Mouse (Mus musculus): ENCODE results near the gene Sod2. TPM values are rescaled to one million over a fixed set of nuclear protein-coding genes. Genes with fewer than 3 reads are reported as not detected.
"Not testable (repeated sequence)": the region's sequence is repeated elsewhere in the genome, so short reads cannot be mapped to it uniquely, and the experiment has no call there.

Sod2 gene
- polyA plus RNA-seq, 1 experiment from 2014 or later, result 98.8 TPM

DNA sequence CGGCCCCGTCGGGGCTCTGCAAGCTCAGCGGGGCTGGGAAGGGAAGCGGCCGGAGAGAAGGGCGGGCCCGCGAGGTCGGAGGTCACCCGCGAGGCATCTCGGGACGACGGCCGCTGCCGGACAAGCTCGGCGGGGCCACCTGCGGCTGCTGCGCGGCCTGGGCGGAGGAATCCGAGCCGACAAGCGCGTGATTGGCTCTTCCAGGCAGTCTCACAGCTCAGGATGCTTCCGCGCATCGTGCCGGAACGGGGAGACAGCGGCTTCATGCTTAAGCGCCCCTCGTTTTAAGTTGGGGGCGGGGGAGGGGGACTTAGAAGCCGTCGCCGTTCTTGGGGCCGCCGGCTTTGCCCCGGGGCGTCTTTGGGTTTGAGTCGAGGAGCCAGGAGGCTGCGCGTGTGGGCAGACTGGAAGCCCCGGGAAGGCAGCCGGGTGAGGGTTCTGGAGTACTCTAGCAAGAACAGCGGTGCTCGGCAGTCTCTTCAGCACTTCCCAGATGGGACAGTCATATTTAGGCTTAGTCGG, 14.1 kb upstream of the Sod2 start:
- no peaks in the 10 kb centered on the region for H3K9me3 ChIP-seq
- peaks cover 10% of the 10 kb centered on the region for H3K36me3 ChIP-seq
- H3K4me1 ChIP-seq, result peaks cover 10% of the 10 kb centered on the region
- H3K27me3 ChIP-seq, result no peaks in the 10 kb centered on the region
- peak overlapping the region; percentile 85 for H3K4me2 ChIP-seq (replicated peaks)
- H3K27ac ChIP-seq (replicated peaks), result peak overlapping the region; percentile 99
- peak; percentile 88 for ATAC-seq (ENCODE audit: low FRiP score, low read depth)
- peak overlapping the region; percentile 100 for H3K9ac ChIP-seq (replicated peaks)
- peak overlapping the region; percentile 99 for H3K4me3 ChIP-seq
- WGBS, result under 1% methylated on average over 51 of the region's 51 CpGs

DNA sequence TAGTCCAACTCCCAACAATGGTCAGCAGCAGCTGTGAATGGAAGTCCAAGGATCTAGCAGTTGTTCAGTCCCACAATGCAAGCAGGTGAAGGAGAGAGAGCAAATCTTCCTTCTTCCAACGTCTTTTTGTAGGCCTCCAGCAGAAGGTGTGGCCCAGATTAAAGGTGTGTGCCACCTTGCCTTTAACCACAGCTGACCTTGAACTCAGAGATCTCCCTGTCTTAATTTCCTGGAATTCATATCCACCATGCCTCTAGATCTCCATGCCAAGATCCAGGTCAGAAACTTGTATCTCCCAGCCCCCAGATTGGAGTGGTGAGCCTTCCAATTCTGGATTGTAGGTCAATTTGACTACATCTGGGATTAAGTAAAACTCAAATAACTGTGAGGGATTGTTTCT, 12.6 kb upstream of the Sod2 start, which contains the start of gene Wtap:
Gene Wtap, minus strand, starts transcription at position 101 of the 400 bp plus-strand sequence.
- Histone ChIP-seq H3K27ac (replicated peaks) (peak within 1 kb of the TSS; percentile 99), H3K9ac (replicated peaks) (peak within 1 kb of the TSS; percentile 100), H3K4me3 (peak within 1 kb of the TSS; percentile 99), H3K4me2 (replicated peaks) (peak within 1 kb of the TSS; percentile 85), H3K4me1 (peaks cover 10% of the 10 kb centered on the region), H3K36me3 (no peaks in the 10 kb centered on the region), H3K9me3 (no peaks in the 10 kb centered on the region), H3K27me3 (no peaks in the 10 kb centered on the region)
- no peak for ATAC-seq (ENCODE audit: low FRiP score, low read depth)
- WGBS, result 72% methylated on average over 1 of the region's 1 CpGs

DNA sequence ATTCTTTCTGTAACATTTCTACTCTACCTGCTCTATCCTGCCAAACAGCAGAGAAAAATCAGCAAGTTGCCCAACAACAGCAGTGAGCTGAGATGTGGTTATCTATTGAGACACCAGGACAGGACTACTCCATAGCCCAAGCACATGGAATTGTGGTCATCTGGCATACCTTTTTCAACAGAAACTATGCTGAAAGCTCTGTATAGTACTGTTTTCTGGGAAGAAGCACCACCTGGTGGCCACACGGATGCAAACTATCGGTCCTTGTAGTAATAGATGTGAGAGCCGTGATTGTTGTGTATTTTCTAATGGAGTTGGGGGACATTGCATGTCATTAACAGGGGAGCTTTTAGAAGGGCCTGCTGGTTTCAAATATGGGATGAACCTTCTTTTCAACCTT, 10.3 kb upstream of the Sod2 start:
- H3K9me3 ChIP-seq, result no peaks in the 10 kb centered on the region
- no peak for ATAC-seq (ENCODE audit: low FRiP score, low read depth)
- no peaks in the 10 kb centered on the region for H3K27me3 ChIP-seq
- H3K4me3 ChIP-seq, result no peak overlapping the region
- no peaks in the 10 kb centered on the region for H3K36me3 ChIP-seq
- no peaks in the 10 kb centered on the region for H3K4me1 ChIP-seq
- no peak overlapping the region for H3K27ac ChIP-seq (replicated peaks)
- WGBS, result 23% methylated on average over 3 of the region's 3 CpGs
- no peak overlapping the region for H3K4me2 ChIP-seq (replicated peaks)
- no peak overlapping the region for H3K9ac ChIP-seq (replicated peaks)

DNA sequence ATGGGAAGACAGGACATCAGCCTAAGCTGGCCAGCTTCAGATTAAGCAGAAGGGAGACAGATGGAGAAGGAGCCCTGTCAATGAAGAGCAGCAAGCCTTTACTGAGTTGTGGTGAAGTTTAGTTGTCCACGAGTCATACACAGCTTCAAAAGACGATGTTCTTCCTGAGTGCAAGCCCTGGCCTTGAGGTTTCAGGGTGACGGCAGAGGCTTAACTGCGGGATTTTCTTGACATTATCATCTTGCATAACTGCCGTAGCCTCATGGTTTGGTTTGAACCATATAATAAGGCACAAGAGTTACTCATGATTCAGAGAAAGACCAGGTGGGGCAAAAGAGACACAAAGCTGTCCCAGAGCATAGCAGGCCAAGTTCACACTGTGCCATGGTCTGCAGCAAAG, 8.8 kb upstream of the Sod2 start:
- WGBS, result 91% methylated on average over 5 of the region's 5 CpGs
- Histone ChIP-seq H3K4me2 (replicated peaks) (no peak overlapping the region), H3K27ac (replicated peaks) (no peak overlapping the region), H3K36me3 (no peaks in the 10 kb centered on the region), H3K9me3 (no peaks in the 10 kb centered on the region), H3K4me3 (no peak overlapping the region), H3K27me3 (no peaks in the 10 kb centered on the region), H3K9ac (replicated peaks) (no peak overlapping the region), H3K4me1 (no peaks in the 10 kb centered on the region)
- ATAC-seq (ENCODE audit: low FRiP score, low read depth), result no peak

DNA sequence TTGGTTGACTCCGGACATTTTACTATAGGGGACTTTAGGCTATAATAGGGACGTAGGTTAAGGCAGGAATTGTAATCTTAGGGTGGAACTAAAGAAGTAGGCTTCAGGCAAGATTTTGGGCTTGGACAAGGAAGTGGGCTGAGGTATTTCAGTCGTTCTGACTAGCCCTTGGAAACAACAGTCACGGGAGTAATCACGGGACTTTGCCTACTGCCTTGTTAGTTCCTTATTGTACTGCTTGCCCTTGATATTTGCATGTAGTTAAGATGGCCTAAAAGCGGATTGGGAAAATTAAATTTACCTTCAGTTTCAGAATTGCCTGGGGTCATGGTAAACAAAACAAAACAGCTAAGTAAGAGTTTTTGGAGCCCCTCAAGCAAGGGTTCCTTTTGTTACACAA, 7.6 kb upstream of the Sod2 start:
- H3K27me3 ChIP-seq, result no peaks in the 10 kb centered on the region
- no peaks in the 10 kb centered on the region for H3K36me3 ChIP-seq
- H3K4me3 ChIP-seq, result no peak overlapping the region
- H3K27ac ChIP-seq (replicated peaks), result no peak overlapping the region
- H3K9me3 ChIP-seq, result no peaks in the 10 kb centered on the region
- H3K4me2 ChIP-seq (replicated peaks), result no peak overlapping the region
- no peaks in the 10 kb centered on the region for H3K4me1 ChIP-seq
- H3K9ac ChIP-seq (replicated peaks), result no peak overlapping the region
- WGBS, result 79% methylated on average over 6 of the region's 6 CpGs
- no peak for ATAC-seq (ENCODE audit: low FRiP score, low read depth)

DNA sequence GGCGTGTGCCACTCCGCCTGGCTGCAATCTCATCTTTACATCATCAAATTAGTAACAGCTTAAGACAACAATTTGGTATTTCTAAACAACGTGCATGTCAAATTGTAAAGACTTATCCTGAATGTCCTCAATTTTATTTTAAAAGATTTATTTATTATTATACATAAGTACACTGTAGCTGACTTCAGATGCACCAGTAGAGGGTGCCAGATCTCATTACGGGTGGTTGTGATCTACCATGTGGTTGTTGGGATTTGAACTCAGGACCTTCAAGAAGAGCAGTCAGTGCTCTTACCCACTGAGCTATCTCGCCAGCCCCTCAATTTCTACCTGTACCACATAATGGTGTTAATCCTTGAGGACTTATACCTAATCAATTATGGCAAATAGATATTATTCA, 4.4 kb upstream of the Sod2 start:
- not testable (repeated sequence) for H3K4me2 ChIP-seq (replicated peaks); H3K36me3 ChIP-seq; H3K9me3 ChIP-seq; H3K4me3 ChIP-seq; ATAC-seq (ENCODE audit: low FRiP score, low read depth); H3K9ac ChIP-seq (replicated peaks); H3K4me1 ChIP-seq; H3K27me3 ChIP-seq; H3K27ac ChIP-seq (replicated peaks)
- WGBS, result 92% methylated on average over 5 of the region's 5 CpGs

DNA sequence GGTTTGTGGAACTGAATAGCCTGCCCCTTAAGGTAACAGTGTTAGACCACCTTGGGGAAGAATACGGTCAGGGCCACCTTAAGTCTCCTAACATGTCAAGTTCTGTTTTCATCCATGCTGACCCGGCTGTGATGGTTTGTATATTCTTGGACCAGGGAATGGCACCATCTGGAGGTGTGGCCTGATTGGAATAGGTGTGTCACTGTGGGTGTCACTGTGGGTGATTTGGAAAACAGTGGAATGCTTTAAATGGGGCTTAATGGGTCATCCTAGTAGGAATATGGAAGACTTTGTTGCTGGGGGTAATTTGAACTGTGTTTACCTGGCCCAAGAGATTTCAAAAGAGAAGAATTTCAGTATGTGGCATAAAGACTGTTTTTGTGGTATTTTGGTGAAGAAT, 2.2 kb upstream of the Sod2 start:
- H3K36me3 ChIP-seq; H3K4me2 ChIP-seq (replicated peaks); H3K9me3 ChIP-seq; H3K27me3 ChIP-seq; H3K4me1 ChIP-seq; H3K9ac ChIP-seq (replicated peaks); H3K4me3 ChIP-seq; ATAC-seq (ENCODE audit: low FRiP score, low read depth); H3K27ac ChIP-seq (replicated peaks): not testable (repeated sequence)
- 79% methylated on average over 2 of the region's 2 CpGs for WGBS

DNA sequence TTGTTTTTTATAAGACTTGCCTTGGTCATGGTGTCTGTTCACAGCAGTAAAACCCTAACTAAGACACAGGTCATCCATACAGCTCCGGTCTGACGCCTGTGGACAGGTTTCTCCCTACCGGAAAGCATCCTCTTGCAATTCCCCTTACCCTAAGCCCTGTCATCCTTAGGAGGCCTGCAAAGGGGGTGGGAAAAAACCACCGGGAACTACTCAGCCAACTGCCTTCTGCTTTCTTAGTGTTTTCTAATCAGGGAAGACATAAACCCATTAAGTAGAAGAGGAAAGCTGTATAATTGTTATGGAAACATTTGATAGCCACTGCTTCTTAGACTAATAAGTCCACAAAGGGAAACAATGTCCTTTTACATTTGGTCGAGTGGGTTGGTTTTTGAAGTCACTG, 338 bp downstream of the Sod2 start:
- H3K27ac ChIP-seq (replicated peaks), result peak overlapping the region; percentile 88
- peaks cover 2% of the 10 kb centered on the region for H3K36me3 ChIP-seq

DNA sequence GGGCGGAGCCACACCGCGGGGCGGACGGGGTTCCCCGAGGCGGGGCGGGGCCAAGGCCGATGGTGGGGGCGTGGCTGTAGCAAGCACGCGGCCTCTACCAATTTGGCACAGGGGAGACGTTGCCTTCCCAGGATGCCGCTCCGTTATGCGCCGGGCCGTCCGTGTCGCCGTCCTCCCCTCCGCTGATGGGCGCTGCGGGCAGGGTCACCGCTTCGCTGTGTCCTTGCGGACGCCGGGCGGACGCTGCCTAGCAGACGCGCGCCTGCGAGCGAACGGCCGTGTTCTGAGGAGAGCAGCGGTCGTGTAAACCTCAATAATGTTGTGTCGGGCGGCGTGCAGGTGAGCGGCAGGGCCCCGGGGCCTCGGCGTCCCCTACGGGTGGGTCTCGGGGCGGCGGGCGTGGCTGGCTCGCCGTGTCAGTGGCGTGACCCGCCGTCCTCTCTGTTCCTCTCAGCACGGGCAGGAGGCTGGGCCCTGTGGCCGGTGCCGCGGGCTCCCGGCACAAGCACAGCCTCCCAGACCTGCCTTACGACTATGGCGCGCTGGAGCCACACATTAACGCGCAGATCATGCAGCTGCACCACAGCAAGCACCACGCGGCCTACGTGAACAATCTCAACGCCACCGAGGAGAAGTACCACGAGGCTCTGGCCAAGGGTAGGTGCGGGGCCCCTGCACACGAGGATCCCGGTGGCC, 1.2 kb downstream of the Sod2 start:
- ATAC-seq (ENCODE audit: low FRiP score, low read depth), result peak; percentile 98
- under 1% methylated on average over 74 of the region's 76 CpGs for WGBS

More for the DNA sequence above, 338 bp downstream of the Sod2 start:
- peak overlapping the region; percentile 84 for H3K4me3 ChIP-seq
- peaks cover 8% of the 10 kb centered on the region for H3K4me1 ChIP-seq
- H3K9ac ChIP-seq (replicated peaks), result no peak overlapping the region; the same call in 1 of the 2 replicates
- whole genome bisulfite sequencing, result 48% methylated on average over 5 of the region's 5 CpGs
- H3K4me2 ChIP-seq (replicated peaks), result peak overlapping the region; percentile 57
- ATAC-seq (ENCODE audit: low FRiP score, low read depth), result no peak
- no peaks in the 10 kb centered on the region for H3K27me3 ChIP-seq
- H3K9me3 ChIP-seq, result no peaks in the 10 kb centered on the region

DNA sequence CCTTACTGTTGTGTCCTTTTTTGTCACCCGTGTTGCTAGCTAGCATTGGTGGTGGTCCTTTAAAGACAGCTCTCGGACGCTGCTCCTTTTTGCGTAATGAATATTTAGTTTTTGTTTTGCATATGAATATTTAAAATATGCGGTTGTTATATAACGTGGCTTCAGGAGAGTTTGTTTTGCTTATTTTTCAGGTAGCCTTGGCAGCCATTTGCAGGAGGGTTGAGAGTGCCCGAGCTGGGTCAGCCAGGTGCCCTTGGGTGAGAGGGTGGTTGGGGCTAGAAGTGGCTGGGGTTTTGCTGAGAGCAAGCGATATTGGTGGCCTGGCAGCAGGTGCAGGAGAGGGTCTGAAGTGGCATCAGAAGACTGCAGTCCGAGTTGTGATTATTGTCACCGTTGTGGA, 1.9 kb downstream of the Sod2 start:
- Histone ChIP-seq H3K4me3 (peak overlapping the region; percentile 84), H3K4me2 (replicated peaks) (peak overlapping the region; percentile 57), H3K4me1 (peaks cover 8% of the 10 kb centered on the region), H3K27ac (replicated peaks) (peak overlapping the region; percentile 88), H3K9me3 (no peaks in the 10 kb centered on the region), H3K27me3 (no peaks in the 10 kb centered on the region), H3K9ac (replicated peaks) (peak overlapping the region; percentile 69), H3K36me3 (peaks cover 15% of the 10 kb centered on the region)
- no peak for ATAC-seq (ENCODE audit: low FRiP score, low read depth)
- WGBS, result 1% methylated on average over 10 of the region's 10 CpGs

More for the DNA sequence above, 1.2 kb downstream of the Sod2 start:
- H3K9ac ChIP-seq (replicated peaks), result peak overlapping the region; percentile 69
- H3K9me3 ChIP-seq, result no peaks in the 10 kb centered on the region
- peak overlapping the region; percentile 88 for H3K27ac ChIP-seq (replicated peaks)
- H3K4me2 ChIP-seq (replicated peaks), result peak overlapping the region; percentile 57
- H3K4me3 ChIP-seq, result peak overlapping the region; percentile 84
- peaks cover 8% of the 10 kb centered on the region for H3K4me1 ChIP-seq
- H3K27me3 ChIP-seq, result no peaks in the 10 kb centered on the region
- H3K36me3 ChIP-seq, result peaks cover 10% of the 10 kb centered on the region

DNA sequence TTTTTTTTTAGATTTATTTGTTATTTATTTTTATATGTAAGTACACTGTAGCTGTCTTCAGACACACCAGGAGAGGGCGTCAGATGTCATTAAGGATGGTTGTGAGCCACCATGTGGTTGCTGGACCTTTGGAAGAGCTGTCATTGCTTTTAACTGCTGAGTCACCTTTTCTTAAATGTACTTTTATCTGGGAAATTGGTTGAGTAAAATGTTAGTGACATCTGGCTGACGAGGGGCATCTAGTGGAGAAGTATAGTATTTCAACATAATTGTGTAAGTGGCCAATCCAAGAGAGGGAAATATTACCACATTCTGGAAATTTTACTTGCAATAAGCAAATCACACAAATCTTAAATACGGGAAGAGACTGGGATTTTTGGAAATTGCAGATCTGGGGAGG, 3.2 kb downstream of the Sod2 start:
- Histone ChIP-seq H3K27ac (replicated peaks) (no peak overlapping the region), H3K9ac (replicated peaks) (no peak overlapping the region), H3K36me3 (peaks cover 26% of the 10 kb centered on the region), H3K4me2 (replicated peaks) (no peak overlapping the region), H3K4me1 (peaks cover 8% of the 10 kb centered on the region), H3K9me3 (no peaks in the 10 kb centered on the region), H3K27me3 (no peaks in the 10 kb centered on the region), H3K4me3 (no peak overlapping the region)
- WGBS, result 53% methylated on average over 3 of the region's 3 CpGs
- no peak for ATAC-seq (ENCODE audit: low FRiP score, low read depth)

DNA sequence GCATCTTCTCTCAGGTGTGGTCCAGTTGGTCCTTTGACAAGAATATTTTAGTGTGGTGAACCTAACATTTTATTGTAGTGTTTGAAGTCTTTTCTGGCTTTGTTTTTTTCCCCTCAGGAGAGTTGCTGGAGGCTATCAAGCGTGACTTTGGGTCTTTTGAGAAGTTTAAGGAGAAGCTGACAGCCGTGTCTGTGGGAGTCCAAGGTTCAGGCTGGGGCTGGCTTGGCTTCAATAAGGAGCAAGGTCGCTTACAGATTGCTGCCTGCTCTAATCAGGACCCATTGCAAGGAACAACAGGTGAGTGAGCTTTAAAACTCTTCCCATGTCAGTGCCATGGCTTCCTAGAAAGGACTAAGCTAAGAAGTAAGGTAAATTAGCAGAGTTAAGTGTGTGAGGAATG, 6.7 kb downstream of the Sod2 start:
- no peak overlapping the region for H3K9ac ChIP-seq (replicated peaks)
- peaks cover 38% of the 10 kb centered on the region for H3K36me3 ChIP-seq
- no peaks in the 10 kb centered on the region for H3K9me3 ChIP-seq
- no peak for ATAC-seq (ENCODE audit: low FRiP score, low read depth)
- H3K4me3 ChIP-seq, result no peak overlapping the region
- no peak overlapping the region for H3K4me2 ChIP-seq (replicated peaks)
- H3K4me1 ChIP-seq, result peaks cover 8% of the 10 kb centered on the region
- WGBS, result 69% methylated on average over 3 of the region's 3 CpGs
- H3K27me3 ChIP-seq, result no peaks in the 10 kb centered on the region
- no peak overlapping the region for H3K27ac ChIP-seq (replicated peaks)
